In the genomic region with DNA sequence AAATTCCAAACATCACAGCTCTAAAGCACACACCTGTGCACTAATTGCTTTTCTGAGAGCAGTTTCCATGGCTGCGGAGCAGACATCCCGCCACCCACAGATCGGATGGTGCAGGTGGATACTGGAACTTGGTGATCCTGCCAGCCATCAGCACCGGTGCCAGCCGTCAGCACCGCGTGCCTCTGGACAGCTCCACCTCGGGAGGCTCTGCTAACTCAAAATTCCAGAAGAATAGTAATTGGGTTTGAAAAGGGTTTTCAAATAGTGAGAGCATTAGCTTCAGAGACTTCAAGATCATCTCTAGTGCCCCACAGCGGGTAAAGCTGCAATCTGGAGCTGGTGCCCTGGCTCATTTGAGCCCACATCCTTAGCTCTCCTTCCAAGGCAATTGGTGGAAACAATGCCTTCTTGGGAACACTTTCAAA, we compare ENCODE assay signal across 9 mouse cellular contexts.
DNase-seq lines count a peak whose midpoint lies in the region.
"Had no signal": no experiment of that assay in that cellular context is flagged by ENCODE, and none has a peak within 500 bp of the region (broad histone marks: within the 10 kb centered on the region; RNA-seq: fewer than 3 reads in every experiment).

No protein-coding gene starts in this region.

- DNase-seq in heart, adult 11 months: peak; percentile 72
- DNase-seq in heart, adult 8-10 months (ENCODE audit: low spot score): no peak
- DNase-seq in 3T3-L1 (ENCODE audit: low read depth, low spot score): peak; percentile 3
- DNase-seq in embryonic facial prominence, embryonic 10.5 days (ENCODE audit: low spot score): peak; percentile 69
- peak; percentile 25 to 52 for DNase-seq in layer of hippocampus, postnatal 10 days (ENCODE audit: low spot score in 2 of 2)
- DNase-seq in lung, postnatal 4 days: no peak
- DNase-seq in natural killer cell, adult 2 months (ENCODE audit: low spot score in 2 of 2): no peak
- no peak for DNase-seq in adrenal gland, adult 2 months

- no peaks in the 10 kb centered on the region for H3K36me3 ChIP-seq in embryonic facial prominence, embryonic 10.5 days (replicated peaks)

- no peak overlapping the region for H3K4me3 ChIP-seq in embryonic facial prominence, embryonic 10.5 days

- H3K4me1 ChIP-seq in embryonic facial prominence, embryonic 10.5 days: no peaks in the 10 kb centered on the region

- no peak overlapping the region for H3K27ac ChIP-seq in embryonic facial prominence, embryonic 10.5 days (replicated peaks)

- WGBS in embryonic facial prominence, embryonic 10.5 days: 32% methylated on average over 9 of the region's 9 CpGs

- no peaks in the 10 kb centered on the region for H3K27me3 ChIP-seq in embryonic facial prominence, embryonic 10.5 days (replicated peaks; ENCODE audit: low read depth, poor library complexity, severe bottlenecking)
- H3K27me3 ChIP-seq: CH12.LX had no signal

- H3K9me3 ChIP-seq in embryonic facial prominence, embryonic 10.5 days: no peaks in the 10 kb centered on the region

Comparison
In these comparisons a context has a peak if more than half of its experiments do, and no peak if none do; other contexts are left out.
1. DNase-seq: peak in heart, adult 11 months (single experiment), 3T3-L1 (single experiment), embryonic facial prominence, embryonic 10.5 days (single experiment) and layer of hippocampus, postnatal 10 days (2 of 2); none in heart, adult 8-10 months (single experiment), lung, postnatal 4 days (0 of 2), natural killer cell, adult 2 months (0 of 2) and adrenal gland, adult 2 months (single experiment).